Mouse (Mus musculus) cerebellum, adult 11 months (tissue): ENCODE results near the gene Sh2d5.

Experiments used
- DNase-seq: peaks from one replicate; pipeline ENCODE4 v3.0.0; 2022

Gene Sh2d5

DNA sequence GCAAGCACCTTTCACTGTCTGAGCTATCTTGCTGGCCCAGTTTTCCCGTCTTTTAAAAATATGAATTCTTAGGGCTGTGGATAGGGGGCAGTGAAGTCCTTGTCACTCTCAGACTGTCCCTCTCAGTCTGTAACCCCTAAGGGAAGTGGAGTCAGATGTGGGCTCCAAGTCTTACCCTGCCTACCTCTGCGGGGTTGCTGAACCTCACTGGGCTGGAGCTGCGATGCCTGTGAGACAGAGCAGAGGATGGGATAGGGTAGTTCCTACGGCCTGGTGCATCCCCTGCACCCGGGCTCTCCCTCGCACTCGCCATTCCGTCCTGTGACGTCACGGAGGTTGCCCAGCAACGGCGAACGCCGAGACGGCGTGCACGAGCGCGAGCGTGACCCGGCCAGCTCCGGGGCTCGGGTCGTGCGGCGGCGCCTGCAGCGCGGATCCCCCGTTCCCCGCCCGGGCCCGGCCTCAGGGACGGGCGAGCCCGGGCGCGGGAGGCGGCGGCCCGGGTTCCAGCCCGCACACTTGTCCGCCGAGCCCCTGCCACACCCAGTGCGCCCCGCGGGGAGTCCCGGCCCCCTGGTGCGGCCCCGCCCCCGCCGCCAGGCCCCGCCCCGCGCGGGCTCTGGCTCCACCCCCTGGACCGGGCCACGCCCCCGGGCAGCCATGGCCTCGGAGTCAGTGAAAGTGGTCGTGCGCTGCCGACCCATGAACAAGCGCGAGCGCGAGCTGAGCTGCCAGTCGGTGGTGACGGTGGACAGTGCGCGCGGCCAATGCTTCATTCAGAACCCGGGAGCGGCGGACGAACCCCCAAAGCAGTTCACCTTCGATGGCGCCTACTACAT is 11.9 kb downstream of the Sh2d5 start:
- peak; percentile 72 for DNase-seq

DNA sequence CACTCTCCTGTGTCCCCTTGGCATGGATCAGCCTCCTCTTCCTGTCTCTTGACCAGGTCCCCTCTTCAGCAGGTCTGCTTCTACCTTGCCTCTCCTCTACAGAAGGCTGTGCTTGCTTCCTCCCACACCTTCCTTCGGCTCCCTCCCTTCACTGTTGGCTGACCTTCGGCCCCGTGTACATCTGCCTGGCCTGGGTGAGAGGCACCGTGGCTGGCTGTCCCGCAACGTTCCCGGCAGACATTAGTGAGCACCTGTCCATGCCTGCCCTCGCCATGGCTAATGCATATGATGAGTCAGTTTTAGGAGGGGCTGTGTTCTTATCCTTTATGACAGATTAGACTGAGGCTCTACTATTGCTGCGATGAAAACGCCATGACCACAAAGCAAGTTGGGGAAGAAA is 17.7 kb downstream of the Sh2d5 start:
- DNase-seq, result no peak

DNA sequence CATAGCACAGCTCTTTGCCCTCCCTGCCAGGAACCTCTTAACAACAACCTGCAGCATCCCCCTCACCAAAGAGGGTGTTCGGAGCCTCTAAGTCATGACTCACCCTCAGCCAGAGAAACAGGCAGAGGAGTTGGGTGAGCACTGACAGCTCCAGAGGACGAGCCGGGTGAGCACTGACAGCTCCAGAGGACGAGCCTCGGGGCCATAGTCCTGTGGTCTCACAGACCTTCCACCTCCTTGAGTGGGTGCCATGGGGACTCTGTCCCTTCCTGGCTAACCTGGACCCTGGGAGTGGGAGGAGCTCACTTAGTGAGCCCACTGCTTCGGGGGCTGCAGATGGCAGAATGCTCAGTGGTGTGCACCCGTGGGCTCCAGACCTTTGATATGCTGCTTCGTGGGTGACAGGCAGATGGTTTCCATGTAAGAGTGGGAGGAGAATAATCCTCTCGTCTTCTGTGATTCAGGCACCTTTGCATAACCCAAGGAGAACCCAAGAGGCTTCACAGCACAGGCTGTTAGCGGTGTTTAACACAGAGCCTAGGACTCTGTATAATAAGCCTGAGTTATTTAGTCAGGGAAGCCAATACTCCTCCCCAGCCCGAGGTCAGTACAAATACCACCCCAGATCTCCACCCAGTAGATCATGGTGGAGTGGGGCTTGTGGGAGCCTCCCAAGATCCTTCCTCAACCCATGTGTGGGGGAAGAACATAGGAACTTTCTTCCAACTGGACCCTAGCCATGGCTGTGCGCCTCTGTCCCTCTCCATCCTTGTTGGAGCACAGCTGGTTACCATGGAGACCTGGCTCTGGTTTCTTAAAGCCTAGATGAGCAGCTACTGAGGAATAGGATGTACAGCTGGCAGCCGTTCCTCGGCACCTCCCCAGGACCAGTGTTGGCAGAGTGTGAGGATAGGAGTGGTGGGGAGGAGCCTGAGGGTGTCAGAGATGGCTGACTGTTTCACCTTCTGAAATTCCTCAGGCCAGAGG is 22.1 kb downstream of the Sh2d5 start:
- no peak for DNase-seq

DNA sequence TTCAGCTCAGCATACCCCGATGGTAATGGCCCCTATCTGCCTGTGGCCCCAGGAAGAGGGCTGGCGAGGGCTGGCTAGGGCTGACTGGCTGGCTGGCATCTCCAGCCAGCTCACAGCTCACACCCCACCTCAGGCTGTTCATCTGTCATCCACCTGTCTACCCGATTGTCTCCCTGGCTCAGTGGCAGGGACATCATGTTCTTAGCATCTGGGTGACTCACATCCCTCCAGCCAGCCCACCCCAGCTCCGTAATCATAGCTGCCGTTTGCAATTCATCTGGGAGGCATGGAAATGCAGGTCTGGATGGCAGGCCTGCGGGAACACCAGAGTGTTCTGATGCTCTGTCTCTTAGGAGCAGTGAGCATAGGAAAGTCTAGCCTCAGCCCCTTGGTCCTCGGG is 28.1 kb downstream of the Sh2d5 start:
- DNase-seq, result no peak

DNA sequence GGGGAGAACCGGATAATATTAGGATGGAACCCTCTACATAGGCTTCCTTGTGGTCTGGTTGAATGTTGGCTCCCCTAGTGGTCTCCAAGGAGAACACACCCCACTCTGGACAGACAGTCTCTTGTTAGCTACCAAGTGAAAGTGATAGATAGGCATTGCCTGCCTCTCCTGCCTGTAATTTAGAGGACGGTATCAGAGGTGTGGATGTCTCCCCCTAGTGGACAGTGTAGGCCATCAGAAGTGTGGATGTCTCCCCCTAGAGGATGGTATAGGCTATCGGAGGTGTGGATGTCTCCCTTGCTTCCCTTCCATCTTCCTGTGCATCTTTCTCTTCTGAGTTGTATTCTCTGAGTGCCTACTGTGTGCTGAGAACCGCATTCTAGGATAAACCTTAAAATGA is 32.6 kb downstream of the Sh2d5 start:
- DNase-seq, result peak; percentile 46

DNA sequence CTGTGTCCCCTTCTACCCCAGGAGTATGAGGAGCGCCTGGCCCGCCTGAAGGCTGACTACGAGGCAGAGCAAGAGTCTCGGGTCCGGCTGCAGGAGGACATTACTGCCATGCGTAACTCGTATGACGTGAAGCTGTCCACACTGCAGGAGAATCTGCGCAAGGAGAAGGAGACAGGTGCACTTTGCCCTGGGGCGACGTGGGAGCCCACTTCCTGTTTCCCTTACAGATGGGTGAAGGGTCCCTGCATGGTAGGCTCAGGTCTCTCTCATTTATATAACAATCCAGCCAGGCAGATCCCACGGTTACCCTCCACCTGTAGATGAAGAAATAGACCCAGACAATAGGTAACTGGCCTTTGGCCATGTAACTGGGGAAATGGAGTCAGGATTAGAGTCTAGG is 36.2 kb downstream of the Sh2d5 start:
- no peak for DNase-seq

DNA sequence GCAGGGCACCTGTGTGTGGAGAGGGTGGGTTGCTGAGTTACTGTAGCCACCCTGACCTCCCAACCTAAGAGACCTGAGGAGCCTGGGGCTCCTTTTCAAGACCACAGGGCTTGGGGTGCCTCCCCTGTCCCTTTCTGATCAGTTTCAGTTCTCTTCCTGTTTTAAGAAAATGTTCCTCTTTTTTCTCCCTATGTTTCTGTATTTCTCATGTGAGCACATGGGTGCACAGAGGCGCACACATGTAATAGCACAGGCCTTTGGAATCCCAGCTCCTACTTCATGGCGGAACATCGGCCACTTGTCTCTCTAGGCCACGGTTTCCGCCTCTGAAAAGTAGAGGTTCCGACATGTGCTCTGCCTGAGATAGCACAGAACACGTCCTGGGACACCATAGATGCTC is 38.5 kb downstream of the Sh2d5 start:
- no peak for DNase-seq

DNA sequence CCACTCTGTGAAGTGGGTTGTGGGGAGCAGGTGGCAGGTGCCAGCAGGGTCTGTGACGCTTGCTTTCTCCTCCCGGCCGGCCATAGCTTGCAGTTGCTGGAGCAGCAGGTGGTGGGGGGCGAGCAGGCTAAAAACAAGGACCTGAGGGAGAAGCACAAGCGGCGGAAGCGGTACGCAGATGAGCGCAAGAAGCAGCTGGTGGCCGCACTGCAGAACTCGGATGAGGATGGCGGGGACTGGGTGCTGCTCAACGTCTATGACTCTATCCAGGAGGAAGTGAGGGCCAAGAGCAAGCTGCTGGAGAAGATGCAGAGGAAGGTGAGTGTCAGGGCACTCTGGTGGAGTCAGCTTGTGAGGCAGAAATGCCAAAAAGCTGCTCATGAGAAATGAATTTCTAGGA is 41.8 kb downstream of the Sh2d5 start:
- no peak for DNase-seq

DNA sequence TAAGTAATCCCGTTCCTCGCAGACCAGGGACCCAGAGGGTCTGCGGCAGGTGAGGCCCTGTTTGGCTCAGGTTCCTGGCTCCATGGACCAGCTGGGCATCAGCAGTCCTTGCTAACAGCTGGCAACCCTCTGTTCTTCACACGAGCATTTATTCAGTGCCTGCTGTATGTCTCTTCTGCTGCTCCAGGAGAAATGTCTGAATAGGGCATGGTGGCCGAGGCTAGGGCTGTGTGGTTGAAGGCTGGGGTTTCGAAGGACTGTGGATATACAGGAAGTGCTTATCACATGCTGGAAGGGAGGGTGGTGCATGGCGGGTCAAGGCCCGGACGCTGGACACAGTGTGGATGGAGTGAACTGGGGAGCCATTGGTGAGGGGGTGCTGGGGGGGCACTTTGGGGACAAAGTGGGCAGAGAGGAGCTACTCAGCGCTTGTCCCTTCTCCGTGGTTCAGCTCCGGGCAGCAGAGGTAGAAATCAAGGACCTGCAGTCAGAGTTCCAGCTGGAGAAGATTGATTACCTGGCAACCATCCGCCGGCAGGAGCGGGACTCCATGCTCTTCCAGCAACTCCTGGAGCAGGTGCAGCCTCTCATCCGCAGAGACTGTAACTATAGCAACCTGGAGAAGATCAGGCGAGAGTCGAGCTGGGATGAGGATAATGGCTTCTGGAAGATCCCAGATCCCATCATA is 43.2 kb downstream of the Sh2d5 start:
- no peak for DNase-seq

DNA sequence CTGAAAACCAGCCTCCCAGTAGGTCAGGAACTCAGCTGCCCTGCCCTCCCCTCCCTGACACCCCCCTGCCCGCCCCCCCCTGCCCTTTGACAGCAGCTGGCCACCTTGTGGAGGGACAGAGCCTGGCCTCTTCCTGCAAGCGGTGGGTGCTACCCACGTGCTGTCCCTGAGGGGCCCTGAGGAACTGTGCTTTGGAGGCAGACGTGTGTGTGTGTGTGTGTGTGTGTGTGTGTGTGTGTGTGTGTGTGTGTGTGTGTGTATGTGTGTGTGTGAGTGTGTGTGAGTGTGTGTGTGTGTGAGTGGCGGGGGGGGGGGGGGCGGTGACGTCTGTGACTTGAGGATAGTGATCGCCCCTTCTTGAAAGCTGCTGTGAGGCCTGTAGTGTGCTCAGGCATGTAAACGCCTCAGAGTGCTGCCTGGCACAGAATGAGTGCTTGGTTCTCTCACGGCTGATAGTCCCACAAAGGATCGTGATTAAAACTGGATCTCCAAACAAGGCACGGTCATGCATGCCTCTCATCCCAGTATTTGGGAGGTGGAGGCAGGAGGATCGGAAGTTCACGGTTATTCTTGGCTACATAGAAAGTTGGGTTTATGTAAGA is 43.8 kb downstream of the Sh2d5 start:
- DNase-seq, result no peak

DNA sequence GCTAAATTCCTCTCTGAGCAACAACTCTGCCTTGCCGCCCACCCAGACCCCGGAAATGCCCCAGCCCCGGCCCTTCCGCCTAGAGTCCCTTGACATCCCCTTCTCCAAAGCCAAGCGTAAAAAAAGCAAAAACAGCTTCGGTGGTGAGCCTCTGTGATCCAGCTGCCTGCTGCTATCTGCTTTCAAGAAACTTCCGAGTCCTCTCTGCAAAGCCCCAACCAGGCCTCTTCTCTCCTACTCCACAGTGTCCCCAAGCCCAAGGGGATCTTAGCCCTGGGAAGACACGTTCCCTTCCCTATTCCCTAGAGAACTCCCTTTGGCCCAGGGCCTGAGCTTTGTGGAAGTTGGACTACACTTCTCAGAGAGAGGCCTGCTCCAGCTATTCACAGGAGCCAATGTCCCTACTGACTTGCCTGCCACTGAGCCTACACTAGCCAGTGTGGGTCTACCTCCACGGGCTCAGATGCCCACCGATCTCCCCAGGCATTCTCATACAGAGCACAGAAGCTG is 51.1 kb downstream of the Sh2d5 start:
- no peak for DNase-seq

DNA sequence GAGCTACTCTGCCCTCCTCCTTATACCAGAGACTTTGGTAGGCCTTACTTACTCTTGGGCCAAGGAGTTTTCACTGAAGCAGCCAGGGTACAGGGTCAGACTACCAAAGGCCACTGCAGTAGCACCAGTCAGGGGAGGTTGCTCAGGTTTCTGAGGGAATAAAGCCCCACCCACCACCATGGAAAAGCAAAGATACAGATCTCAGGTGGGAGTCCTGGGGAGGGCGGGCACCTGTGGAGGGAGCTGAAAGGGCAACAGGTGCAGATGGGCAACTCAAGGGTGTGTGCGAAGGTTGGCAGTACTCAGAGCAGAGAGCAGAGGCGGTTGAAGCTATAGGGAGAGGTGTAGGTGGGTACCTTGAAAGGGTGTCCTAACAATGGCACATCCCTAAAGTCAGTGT is 52.8 kb downstream of the Sh2d5 start:
- DNase-seq, result no peak

DNA sequence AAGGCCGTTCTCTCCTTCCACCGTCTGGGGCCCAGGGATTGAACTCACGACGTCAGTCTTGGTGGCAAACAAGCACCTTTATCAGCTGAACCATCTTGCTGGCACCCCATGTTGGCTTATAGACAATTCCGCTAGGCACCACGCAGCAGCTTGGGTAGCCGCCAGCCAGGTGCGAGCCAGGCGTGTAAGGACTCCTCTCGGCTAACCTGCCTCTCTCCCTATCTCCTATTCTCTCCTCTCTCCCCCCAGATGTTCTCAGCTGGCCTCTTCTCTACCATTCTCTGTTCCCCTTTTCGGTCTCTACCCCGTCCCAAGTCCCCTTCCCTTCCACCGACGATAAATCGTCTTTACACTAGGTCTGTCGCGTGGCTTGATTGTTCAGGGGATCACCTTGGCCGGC is 53.5 kb downstream of the Sh2d5 start:
- no peak for DNase-seq

DNA sequence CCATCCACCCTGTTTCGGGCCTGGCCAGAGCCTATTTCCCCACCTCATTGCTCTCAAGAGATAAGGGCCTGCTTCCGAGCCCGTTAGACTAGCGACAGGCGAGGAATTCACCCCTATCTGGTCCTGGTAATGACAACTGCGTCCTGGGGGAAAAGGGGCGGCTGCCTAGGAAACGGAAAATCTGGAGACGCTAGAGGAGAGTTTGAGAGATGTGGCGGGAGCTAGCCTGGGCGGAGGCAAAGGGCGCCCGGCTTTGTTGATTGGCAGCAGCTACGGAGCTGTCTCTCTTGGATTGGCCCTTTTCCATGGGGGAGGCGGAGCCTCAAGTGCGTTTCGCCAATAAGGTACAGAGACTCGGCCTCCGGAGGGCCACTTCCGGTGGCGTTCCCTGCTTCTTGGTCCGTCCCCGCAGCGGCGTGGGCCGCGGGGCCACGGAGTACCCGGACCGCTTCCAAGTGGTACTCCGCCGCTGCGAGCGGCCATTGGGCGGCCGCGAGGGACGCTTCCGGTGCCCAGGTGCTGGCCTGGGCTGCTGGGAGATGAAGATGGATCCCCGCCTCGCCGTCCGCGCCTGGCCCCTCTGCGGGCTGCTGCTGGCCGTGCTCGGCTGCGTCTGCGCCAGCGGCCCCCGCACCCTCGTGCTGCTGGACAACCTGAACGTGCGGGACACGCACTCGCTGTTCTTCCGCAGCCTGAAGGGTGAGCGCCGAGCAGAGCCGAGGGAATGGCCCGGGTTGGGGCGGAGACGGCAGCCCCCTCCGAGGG is 54.3 kb downstream of the Sh2d5 start, which contains the start of gene Ddost:
TSS of gene Ddost (plus strand) at position 391 of the 765 bp plus-strand sequence.
- peak; percentile 99 for DNase-seq

DNA sequence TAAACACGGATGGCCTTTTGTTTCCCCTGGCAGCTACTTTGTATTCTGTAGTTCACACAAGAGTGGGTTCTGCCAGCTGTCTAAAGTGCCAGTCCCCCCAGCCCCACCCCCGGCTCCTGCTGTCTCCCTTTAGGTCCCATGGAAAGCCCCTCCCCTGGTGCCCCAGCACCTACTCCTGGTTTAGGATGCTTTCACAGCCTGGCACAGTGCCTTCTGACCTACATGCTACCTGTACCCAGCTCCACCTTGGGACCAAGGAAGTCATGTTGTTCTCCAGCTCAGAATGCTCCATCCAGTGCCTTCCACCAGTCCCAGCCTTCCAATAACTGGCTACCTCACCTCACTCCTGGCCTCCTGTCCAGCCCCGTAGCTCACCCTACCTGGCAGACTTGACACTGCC is 56.8 kb downstream of the Sh2d5 start:
- no peak for DNase-seq

DNA sequence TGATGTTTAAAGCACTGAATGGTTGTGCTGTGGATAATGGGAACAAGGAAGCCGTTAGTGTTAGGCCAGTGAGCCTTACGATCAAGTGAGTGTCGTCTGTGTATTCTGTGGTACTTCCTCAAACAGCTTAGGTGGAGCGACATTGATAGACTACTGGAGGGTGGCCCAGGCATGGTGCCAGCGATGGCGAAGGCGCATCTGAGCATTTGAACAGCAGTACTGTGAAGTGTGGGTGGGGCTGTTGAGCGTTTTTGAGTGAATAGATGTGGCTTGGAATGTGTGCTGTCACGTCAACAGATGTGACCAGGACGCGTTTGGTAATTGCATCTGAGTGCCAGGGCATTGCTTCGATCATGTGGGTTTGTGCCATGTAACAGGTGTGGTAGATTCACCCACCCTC is 57.5 kb downstream of the Sh2d5 start:
- no peak for DNase-seq

DNA sequence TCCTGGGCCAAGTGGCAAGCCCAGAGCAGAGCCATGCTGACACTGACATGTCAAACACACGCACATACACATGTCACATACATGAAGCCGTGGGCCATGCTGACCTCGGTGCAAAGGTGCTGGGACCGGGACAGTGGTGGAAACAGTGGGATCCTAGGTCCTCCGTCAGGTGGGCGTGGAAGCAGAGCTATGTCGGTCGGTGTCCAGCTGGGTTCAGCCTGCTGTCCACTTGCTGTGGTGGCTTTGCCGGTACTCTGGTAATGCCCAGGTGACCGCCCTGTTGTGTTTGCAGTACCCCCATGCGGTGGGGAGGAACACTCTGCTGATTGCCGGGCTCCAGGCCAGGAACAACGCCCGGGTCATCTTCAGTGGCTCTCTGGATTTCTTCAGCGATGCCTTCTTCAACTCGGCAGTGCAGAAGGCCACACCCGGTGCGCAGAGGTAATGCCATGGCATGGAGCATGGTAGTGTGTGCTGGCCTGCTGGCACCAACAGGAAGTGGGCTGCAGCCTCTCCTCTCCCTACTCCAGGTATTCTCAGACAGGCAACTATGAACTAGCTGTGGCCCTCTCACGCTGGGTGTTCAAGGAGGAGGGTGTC is 60.2 kb downstream of the Sh2d5 start:
- no peak for DNase-seq
